Comparison of ENCODE assay signal across 23 mouse cellular contexts in genomic region chr2:120455719-120456118, GRCm38 (mm10). TPM values are rescaled to one million over a fixed set of nuclear protein-coding genes. Genes with fewer than 3 reads are reported as not detected.
DNase-seq lines count a peak whose midpoint lies in the region; ATAC-seq and TF ChIP-seq lines count a peak whose summit lies in the region.
"Had no signal": no experiment of that assay in that cellular context is flagged by ENCODE, and none has a peak within 500 bp of the region (broad histone marks: within the 10 kb centered on the region; RNA-seq: fewer than 3 reads in every experiment).

TSS of gene Capn3 (plus strand) at chr2:120456019.

- ATAC-seq in kidney, embryonic 15.5 days (replicated peaks; ENCODE audit: low FRiP score): no peak
- ATAC-seq: hindbrain, postnatal 0 days; liver, embryonic 12.5 days had no signal

- H3K36me3 ChIP-seq in myocyte (ENCODE audit: control insufficient read depth, insufficient read depth): no peaks in the 10 kb centered on the region
- no peaks in the 10 kb centered on the region for H3K36me3 ChIP-seq in kidney, embryonic 15.5 days
- H3K36me3 ChIP-seq: embryonic facial prominence, embryonic 10.5 days; heart, embryonic 15.5 days; limb, embryonic 12.5 days; liver, embryonic 12.5 days; midbrain, embryonic 10.5 days; stomach, embryonic 15.5 days had no signal

- no peaks in the 10 kb centered on the region for H3K79me2 ChIP-seq in myocyte (ENCODE audit: control insufficient read depth, insufficient read depth)

- no peak for DNase-seq in frontal cortex, adult 2 months (ENCODE audit: extremely low spot score in 1 of 2, low spot score in 1 of 2)
- no peak for DNase-seq in frontal cortex, postnatal 14 days (ENCODE audit: low spot score in 2 of 2)
- no peak for DNase-seq in layer of hippocampus, postnatal 36 days
- no peak for DNase-seq in layer of hippocampus, adult 11-12 months (ENCODE audit: low spot score)
- DNase-seq in gastrocnemius, postnatal 10 days: no peak
- no peak for DNase-seq in Muller cell, postnatal 12 days (ENCODE audit: inconsistent ontology term)
- DNase-seq: cerebellum, adult 2 months; heart, adult 2 months; heart, postnatal 4 days; kidney, adult 11 months; kidney, postnatal 25 days; lung, adult 2 months; lung, postnatal 36 days; retina, postnatal 1 day had no signal

- no peaks in the 10 kb centered on the region for H3K9me3 ChIP-seq in kidney, embryonic 15.5 days (replicated peaks)
- H3K9me3 ChIP-seq: embryonic facial prominence, embryonic 10.5 days; heart, embryonic 15.5 days; liver, embryonic 12.5 days; stomach, embryonic 15.5 days had no signal

- H3K9ac ChIP-seq in kidney, embryonic 15.5 days: no peak within 1 kb of the TSS
- H3K9ac ChIP-seq: heart, embryonic 15.5 days; limb, embryonic 12.5 days; liver, embryonic 12.5 days; stomach, embryonic 15.5 days had no signal

- H3K4me2 ChIP-seq in myocyte (ENCODE audit: low read depth): no peak within 1 kb of the TSS
- H3K4me2 ChIP-seq in kidney, embryonic 15.5 days: no peak within 1 kb of the TSS
- H3K4me2 ChIP-seq: heart, embryonic 15.5 days; limb, embryonic 12.5 days; liver, embryonic 12.5 days; stomach, embryonic 15.5 days had no signal

- H3ac ChIP-seq in myocyte (ENCODE audit: control insufficient read depth, insufficient read length): no peak within 1 kb of the TSS

- H3K4me1 ChIP-seq in kidney, embryonic 15.5 days: no peaks in the 10 kb centered on the region
- H3K4me1 ChIP-seq: embryonic facial prominence, embryonic 10.5 days; heart, embryonic 15.5 days; limb, embryonic 12.5 days; liver, embryonic 12.5 days; stomach, embryonic 15.5 days had no signal

- no peaks in the 10 kb centered on the region for H3K27me3 ChIP-seq in myocyte (ENCODE audit: control insufficient read depth, insufficient read depth, insufficient read length)
- no peaks in the 10 kb centered on the region for H3K27me3 ChIP-seq in kidney, embryonic 15.5 days
- H3K27me3 ChIP-seq: heart, embryonic 15.5 days; limb, embryonic 12.5 days; liver, embryonic 12.5 days; stomach, embryonic 15.5 days had no signal

- TF ChIP-seq POLR2A in myocyte (IDR thresholded peaks at IDR 0.05; ENCODE audit: insufficient read length, low read depth): no peak

- H3K27ac ChIP-seq in kidney, embryonic 15.5 days: no peak within 1 kb of the TSS
- H3K27ac ChIP-seq: embryonic facial prominence, embryonic 10.5 days; heart, adult 2 months; heart, embryonic 15.5 days; hindbrain, postnatal 0 days; limb, embryonic 12.5 days; liver, embryonic 12.5 days; midbrain, embryonic 10.5 days; stomach, embryonic 15.5 days had no signal

- WGBS in kidney, embryonic 15.5 days: 69% methylated on average over 4 of the region's 4 CpGs

- H3K4me3 ChIP-seq in myocyte: no peak within 1 kb of the TSS
- no peak within 1 kb of the TSS for H3K4me3 ChIP-seq in kidney, embryonic 15.5 days (replicated peaks)
- H3K4me3 ChIP-seq: embryonic facial prominence, embryonic 10.5 days; heart, adult 2 months; heart, embryonic 15.5 days; limb, embryonic 12.5 days; liver, embryonic 12.5 days; midbrain, embryonic 10.5 days; stomach, embryonic 15.5 days had no signal

TF ChIP-seq in myocyte, 11 proteins besides CTCF, POLR2A, EP300 and RAD21:
- TF ChIP-seq MYOD1 (IDR thresholded peaks at IDR 0.05; ENCODE audit: control insufficient read depth in 1 of 3, insufficient read length in 2 of 3, low read depth in 2 of 3): no peak
- no peak for TF ChIP-seq USF1 (IDR thresholded peaks at IDR 0.05; ENCODE audit: low read depth)
- no peak for TF ChIP-seq CEBPB (IDR thresholded peaks at IDR 0.05; ENCODE audit: insufficient read depth, poor library complexity, severe bottlenecking)
- TF ChIP-seq TCF3 (IDR thresholded peaks at IDR 0.05; ENCODE audit: insufficient read length, low read depth): no peak
- no peak for TF ChIP-seq REST (IDR thresholded peaks at IDR 0.05; ENCODE audit: insufficient read depth, insufficient read length)
- no peak for TF ChIP-seq TCF12 (IDR thresholded peaks at IDR 0.05; ENCODE audit: insufficient read depth, poor library complexity, severe bottlenecking)
- no peak for TF ChIP-seq POLR2AphosphoS2 (IDR thresholded peaks at IDR 0.05; ENCODE audit: insufficient read length, low read depth)
- TF ChIP-seq MAX (IDR thresholded peaks at IDR 0.05; ENCODE audit: low read depth): no peak
- no peak for TF ChIP-seq E2F4 (IDR thresholded peaks at IDR 0.05; ENCODE audit: insufficient read depth)

RNA-seq across cellular contexts. Expression of gene Capn3, which starts in this region (rescaled TPM):
- polyA plus RNA-seq in frontal cortex, adult 2 months (2012; rRNA removed): 6.1 and 10.3 TPM in 2 replicates
- 10 to 100 TPM; 19.2 to 22.5 TPM for total RNA-seq in layer of hippocampus, postnatal 36 days (2021)
- total RNA-seq in gastrocnemius, postnatal 10 days (2021): 10 to 100 TPM; 92.4 to 94.1 TPM
- polyA plus RNA-seq in myocyte (2012; fragmentation: generic; extraction: Trizol): 15.9 TPM
- 1.8 and 2.2 TPM in 2 replicates for polyA plus RNA-seq in kidney, embryonic 15.5 days (2015; fragmentation: Nextera tagmentation; extraction: Ambion mirVana)
